Mouse (Mus musculus) liver, embryonic 12.5 days (tissue): ENCODE results near the gene Tgfb3. TPM values are rescaled to one million over a fixed set of nuclear protein-coding genes. Genes with fewer than 3 reads are reported as not detected.

Experiments used
- ATAC-seq: fragments of 200-750 bp; cut with Nextera tagmentation; 2 replicates; pipeline ENCODE4 v1.8.0; 2017; ENCODE audit warnings: moderate number of reproducible peaks, mild to moderate bottlenecking, moderate library complexity
- H3K27ac ChIP-seq: fragments of 300-500 bp; sonication (generic); 2 replicates; pipeline ENCODE4 v1.5.1; 2016; ENCODE audit warnings: mild to moderate bottlenecking
- H3K27me3 ChIP-seq: fragments of 300-500 bp; sonication (generic); replicated peaks from 2 replicates; pipeline ENCODE4 v1.6.1; 2016; ENCODE audit warnings: mild to moderate bottlenecking, moderate library complexity
- H3K36me3 ChIP-seq: fragments of 300-500 bp; sonication (generic); 2 replicates; pipeline ENCODE4 v1.6.1; 2016; ENCODE audit warnings: mild to moderate bottlenecking, moderate library complexity
- H3K4me1 ChIP-seq: fragments of 300-500 bp; sonication (generic); 2 replicates; pipeline ENCODE4 v1.6.1; 2016
- H3K4me2 ChIP-seq: fragments of 300-500 bp; sonication (generic); 2 replicates; pipeline ENCODE4 v1.6.1; 2016; ENCODE audit warnings: mild to moderate bottlenecking, moderate library complexity
- H3K4me3 ChIP-seq: fragments of 300-500 bp; sonication (generic); 2 replicates; pipeline ENCODE4 v1.5.1; 2016; ENCODE audit warnings: mild to moderate bottlenecking, moderate library complexity
- H3K9ac ChIP-seq: fragments of 300-500 bp; sonication (generic); 2 replicates; pipeline ENCODE4 v1.6.1; 2016; ENCODE audit warnings: mild to moderate bottlenecking, moderate library complexity
- H3K9me3 ChIP-seq: fragments of 300-500 bp; sonication (generic); replicated peaks from 2 replicates; pipeline ENCODE4 v1.6.1; 2016; ENCODE audit warnings: mild to moderate bottlenecking, moderate library complexity
- WGBS: fragments of 180-500 bp; shearing (Covaris S2); methylation state at CpG from one replicate; pipeline ENCODE4 v1.1.7; 2016; ENCODE audit not compliant: insufficient replicate concordance; 5-methylcytosine and 5-hydroxymethylcytosine counted together
- polyA plus RNA-seq: library from polyadenylated mRNA; unstranded; fragments of >200 nt; fragmentation: Nextera tagmentation; extraction: Ambion mirVana; gene quantifications from 2 replicates; pipeline ENCODE4 v1.2.1, GENCODE M21; 2016

Tgfb3 gene
- polyA plus RNA-seq, 1 experiment from 2014 or later = 6.1 TPM

DNA sequence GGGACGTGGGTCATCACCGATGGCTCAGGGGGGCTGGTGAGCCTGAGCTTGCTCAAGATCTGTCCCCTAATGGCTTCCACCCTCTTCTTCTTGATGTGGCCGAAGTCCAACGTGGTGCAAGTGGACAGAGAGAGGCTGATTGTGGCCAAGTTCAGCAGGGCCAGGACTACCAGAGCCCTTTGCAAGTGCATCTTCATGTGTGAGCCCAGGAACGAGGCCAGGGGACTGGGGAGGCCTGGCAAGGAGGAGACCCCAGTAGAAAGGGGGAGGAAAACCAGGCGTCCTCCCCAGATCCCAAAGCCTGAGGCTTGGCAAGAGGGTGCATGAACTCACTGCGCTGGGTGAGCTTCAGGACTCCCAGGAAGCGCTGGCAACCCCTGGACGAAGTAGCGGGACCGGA is 1.1 kb downstream of the Tgfb3 start:
- H3K27ac ChIP-seq = no peak overlapping the region
- H3K4me1 ChIP-seq = peaks cover under 1% of the 10 kb centered on the region; the same call in 1 of the 2 replicates
- H3K27me3 ChIP-seq = peaks cover 77% of the 10 kb centered on the region
- H3K4me3 ChIP-seq = peak overlapping the region; percentile 50
- H3K9me3 ChIP-seq = no peaks in the 10 kb centered on the region
- 39% methylated on average over 11 of the region's 11 CpGs for WGBS
- H3K4me2 ChIP-seq = peak overlapping the region; percentile 71
- H3K36me3 ChIP-seq = no peaks in the 10 kb centered on the region
- ATAC-seq = no peak
- H3K9ac ChIP-seq = no peak overlapping the region

DNA sequence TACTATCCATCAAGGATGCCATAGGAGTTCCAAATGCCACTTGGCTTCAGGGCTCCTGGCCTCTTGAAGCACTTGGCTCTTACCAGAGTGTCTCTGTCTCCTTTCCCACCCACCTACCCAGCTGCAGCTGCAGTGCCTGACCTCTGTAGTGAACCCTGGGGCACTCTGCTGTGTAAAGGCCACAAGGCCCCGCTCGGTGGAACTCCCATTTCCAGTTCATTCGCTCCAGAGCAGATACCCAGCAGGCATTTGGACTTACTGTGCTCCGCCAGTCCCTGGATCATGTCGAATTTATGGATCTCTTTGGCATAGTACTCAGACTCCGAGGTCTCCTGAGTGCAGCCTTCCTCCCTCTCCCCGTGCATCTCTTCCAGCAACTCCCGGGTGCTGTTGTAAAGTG is 1.5 kb downstream of the Tgfb3 start:
- H3K9ac ChIP-seq = no peak overlapping the region
- WGBS = 50% methylated on average over 8 of the region's 8 CpGs
- no peaks in the 10 kb centered on the region for H3K9me3 ChIP-seq
- no peak overlapping the region for H3K27ac ChIP-seq
- ATAC-seq = no peak
- H3K4me1 ChIP-seq = no peaks in the 10 kb centered on the region
- H3K27me3 ChIP-seq = peaks cover 73% of the 10 kb centered on the region
- H3K4me2 ChIP-seq = peak overlapping the region; percentile 71
- peak overlapping the region; percentile 50 for H3K4me3 ChIP-seq
- no peaks in the 10 kb centered on the region for H3K36me3 ChIP-seq

DNA sequence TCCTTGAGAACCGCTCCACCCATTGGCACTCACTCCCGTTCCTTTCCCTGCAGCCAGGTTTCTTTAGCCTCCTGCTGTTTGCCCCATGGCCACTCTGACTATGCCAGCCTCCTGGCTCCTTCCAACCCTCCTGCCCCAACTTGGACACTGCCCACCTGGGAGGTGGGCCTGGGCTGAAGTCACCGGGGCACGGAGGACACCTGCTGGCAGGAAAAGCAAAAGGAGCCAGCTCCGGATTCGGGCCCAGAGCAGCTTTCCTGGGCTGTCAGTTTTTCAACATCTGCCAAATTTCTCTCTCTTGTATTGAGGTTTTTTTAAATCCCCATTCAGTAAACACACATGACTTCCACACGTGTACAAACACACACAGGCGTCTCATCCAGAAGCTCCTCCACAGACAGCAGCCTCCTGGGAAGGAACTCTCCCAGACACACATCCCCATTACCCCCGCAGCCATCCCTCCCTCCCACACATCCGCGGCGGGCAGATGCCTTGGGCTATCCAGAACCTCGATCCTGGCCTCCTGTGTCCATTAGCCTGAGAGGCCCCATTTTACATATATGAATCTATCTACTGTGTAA is 2.4 kb downstream of the Tgfb3 start:
- no peak overlapping the region for H3K27ac ChIP-seq
- H3K9ac ChIP-seq = no peak overlapping the region; the same call in 1 of the 2 replicates
- peak overlapping the region; percentile 71 for H3K4me2 ChIP-seq
- no peaks in the 10 kb centered on the region for H3K4me1 ChIP-seq
- H3K9me3 ChIP-seq = no peaks in the 10 kb centered on the region
- no peak for ATAC-seq
- peak overlapping the region; percentile 50 for H3K4me3 ChIP-seq
- H3K27me3 ChIP-seq = peaks cover 64% of the 10 kb centered on the region
- no peaks in the 10 kb centered on the region for H3K36me3 ChIP-seq
- WGBS = 19% methylated on average over 13 of the region's 13 CpGs

DNA sequence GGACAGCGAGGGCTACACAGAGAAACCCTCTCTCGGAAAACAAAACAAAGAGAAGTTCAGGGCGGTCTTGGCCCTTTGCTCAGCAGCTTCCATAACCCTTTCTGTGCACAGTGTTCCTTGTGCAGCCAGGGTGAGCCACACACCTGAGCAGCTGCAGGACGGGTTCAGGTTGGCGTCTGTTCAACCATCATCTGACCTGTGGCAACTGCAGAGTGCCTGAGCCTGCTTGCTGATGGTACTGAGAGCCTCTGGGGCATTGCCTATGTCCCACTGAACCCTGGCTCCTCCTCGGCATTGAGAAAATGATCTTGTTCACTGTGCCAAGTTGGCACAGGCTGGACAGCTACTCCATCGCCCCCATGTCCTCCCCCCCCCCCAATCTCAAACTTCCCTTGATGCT is 3.5 kb downstream of the Tgfb3 start:
- H3K27ac ChIP-seq = no peak overlapping the region
- WGBS = 74% methylated on average over 7 of the region's 7 CpGs
- peaks cover 53% of the 10 kb centered on the region for H3K27me3 ChIP-seq
- no peak overlapping the region for H3K9ac ChIP-seq
- H3K4me1 ChIP-seq = no peaks in the 10 kb centered on the region
- H3K4me3 ChIP-seq = no peak overlapping the region
- no peaks in the 10 kb centered on the region for H3K9me3 ChIP-seq
- 0 out of 2 replicates have a peak overlapping the region, but pooled peaks have one; percentile 71 for H3K4me2 ChIP-seq
- no peaks in the 10 kb centered on the region for H3K36me3 ChIP-seq
- no peak for ATAC-seq

DNA sequence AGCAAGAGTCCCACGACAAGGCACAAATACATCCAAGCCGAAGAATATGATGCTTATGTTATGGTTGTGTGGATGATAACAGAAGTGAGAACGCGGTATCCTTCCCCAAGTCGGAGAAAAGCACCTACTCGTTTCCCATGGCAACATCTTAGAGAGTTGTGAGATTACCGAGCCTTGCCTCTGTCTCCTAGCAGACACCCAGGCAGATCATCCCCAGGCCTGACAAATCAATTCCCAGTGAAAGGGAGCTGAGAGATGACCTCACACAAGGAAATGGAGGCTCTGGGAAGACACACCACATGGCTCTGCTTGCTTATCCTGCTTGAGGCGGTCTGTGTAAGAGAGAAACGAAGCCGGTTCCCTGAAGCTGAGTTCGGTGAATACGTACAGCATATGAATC is 4.2 kb downstream of the Tgfb3 start:
- Histone ChIP-seq H3K27ac (no peak overlapping the region), H3K4me2 (no peak overlapping the region), H3K9me3 (no peaks in the 10 kb centered on the region), H3K4me3 (no peak overlapping the region), H3K27me3 (peaks cover 46% of the 10 kb centered on the region), H3K9ac (no peak overlapping the region), H3K4me1 (no peaks in the 10 kb centered on the region), H3K36me3 (no peaks in the 10 kb centered on the region)
- ATAC-seq = no peak
- 65% methylated on average over 12 of the region's 12 CpGs for WGBS

DNA sequence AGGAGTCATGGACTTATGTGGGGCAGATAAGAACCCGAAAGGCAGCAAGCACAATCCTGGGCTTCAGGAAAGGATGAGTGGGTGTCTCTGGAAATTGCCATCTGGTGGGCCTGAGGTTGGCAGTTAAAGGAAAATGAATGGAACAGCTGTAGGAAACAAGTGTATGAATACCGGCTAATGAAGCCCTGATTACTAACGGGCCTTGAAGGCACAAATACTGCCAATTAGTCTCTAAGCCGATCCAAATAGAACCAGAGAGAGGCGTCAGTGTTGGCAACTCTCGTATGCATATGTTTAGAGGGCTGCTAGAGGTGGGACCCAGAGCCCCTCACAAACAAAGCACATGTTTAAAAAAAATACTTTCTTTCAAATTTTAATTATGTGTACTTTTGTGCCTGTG is 7.4 kb downstream of the Tgfb3 start:
- Histone ChIP-seq H3K9me3 (no peaks in the 10 kb centered on the region), H3K36me3 (no peaks in the 10 kb centered on the region), H3K9ac (no peak overlapping the region), H3K27me3 (peaks cover 15% of the 10 kb centered on the region), H3K27ac (no peak overlapping the region), H3K4me3 (no peak overlapping the region), H3K4me2 (no peak overlapping the region), H3K4me1 (no peaks in the 10 kb centered on the region)
- WGBS = 77% methylated on average over 6 of the region's 6 CpGs
- ATAC-seq = no peak

DNA sequence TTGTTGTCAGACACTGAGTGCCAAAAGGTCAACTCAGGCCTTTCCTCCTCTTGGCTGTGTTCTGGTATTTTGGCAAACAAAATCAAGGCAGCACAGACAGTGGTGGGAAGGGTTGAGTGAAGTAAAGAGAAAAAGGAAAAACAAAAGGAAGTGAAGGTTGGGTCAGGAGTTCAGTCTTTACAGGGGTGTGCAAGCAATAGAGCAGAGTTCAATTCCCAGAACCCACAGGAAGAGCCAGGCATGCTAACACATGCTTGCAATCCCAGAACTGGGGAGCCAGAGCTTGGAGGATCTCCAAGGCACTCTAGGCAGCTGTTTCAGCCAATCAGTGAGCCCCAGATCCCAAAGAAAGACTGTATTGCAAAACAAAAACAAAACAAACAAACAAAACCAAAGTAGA is 14.0 kb downstream of the Tgfb3 start:
- no peak for ATAC-seq

DNA sequence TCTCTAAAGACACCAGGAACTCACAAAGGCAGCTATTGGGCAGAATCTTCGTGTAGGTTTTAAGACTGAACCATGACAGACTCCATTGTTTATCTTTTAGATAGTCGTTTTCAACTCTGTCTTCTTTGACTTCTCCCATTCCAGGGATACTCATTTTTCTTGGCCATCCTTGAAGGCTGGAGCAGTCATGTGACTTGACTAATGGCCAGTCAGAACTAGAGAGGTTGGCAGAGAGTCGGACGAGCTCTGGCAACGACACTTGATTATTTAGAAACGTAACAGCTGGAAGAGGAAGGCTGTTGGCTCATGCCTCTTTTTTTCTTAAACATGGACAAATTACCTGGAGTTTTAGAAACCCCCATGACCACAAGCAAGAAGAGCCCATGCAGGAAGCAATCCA is 19.5 kb downstream of the Tgfb3 start:
- ATAC-seq = no peak
- no peak overlapping the region for H3K9ac ChIP-seq

More for the DNA sequence above, 14.0 kb downstream of the Tgfb3 start:
- Histone ChIP-seq H3K27me3 (no peaks in the 10 kb centered on the region), H3K9ac (no peak overlapping the region), H3K4me2 (no peak overlapping the region), H3K4me1 (0 out of 2 replicates have a peak, but pooled peaks cover 3% of the 10 kb centered on the region), H3K36me3 (no peaks in the 10 kb centered on the region), H3K9me3 (no peaks in the 10 kb centered on the region), H3K27ac (no peak overlapping the region), H3K4me3 (no peak overlapping the region)

DNA sequence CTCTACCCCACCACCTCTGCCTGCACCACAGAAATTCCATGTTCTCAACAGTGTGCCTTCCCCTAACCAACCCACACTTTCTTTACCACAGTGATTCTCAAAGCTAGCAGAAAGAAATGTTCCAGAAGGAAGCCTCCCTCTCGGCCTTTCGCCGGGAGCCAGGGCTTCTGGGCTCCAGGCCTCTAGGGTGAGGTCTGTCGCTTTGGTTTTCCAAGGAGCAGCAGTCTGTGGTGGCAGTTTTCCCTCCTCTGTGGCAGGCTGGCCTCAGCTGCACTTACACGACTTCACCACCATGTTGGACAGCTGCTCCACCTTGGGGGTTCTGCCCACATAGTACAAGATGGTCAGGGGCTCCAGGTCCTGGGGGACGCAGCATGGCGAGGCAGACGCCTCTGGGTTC is 21.3 kb downstream of the Tgfb3 start:
- 0 out of 2 replicates have a peak, but pooled peaks cover 5% of the 10 kb centered on the region for H3K36me3 ChIP-seq
- WGBS = 74% methylated on average over 8 of the region's 8 CpGs
- no peak overlapping the region for H3K4me3 ChIP-seq
- no peak overlapping the region for H3K9ac ChIP-seq
- H3K27ac ChIP-seq = no peak overlapping the region
- H3K27me3 ChIP-seq = no peaks in the 10 kb centered on the region
- no peaks in the 10 kb centered on the region for H3K9me3 ChIP-seq
- 0 out of 2 replicates have a peak, but pooled peaks cover 3% of the 10 kb centered on the region for H3K4me1 ChIP-seq
- ATAC-seq = no peak
- no peak overlapping the region for H3K4me2 ChIP-seq

More for the DNA sequence above, 19.5 kb downstream of the Tgfb3 start:
- Histone ChIP-seq H3K9me3 (no peaks in the 10 kb centered on the region), H3K4me3 (no peak overlapping the region), H3K27me3 (no peaks in the 10 kb centered on the region), H3K4me2 (no peak overlapping the region), H3K4me1 (0 out of 2 replicates have a peak, but pooled peaks cover 3% of the 10 kb centered on the region), H3K27ac (no peak overlapping the region), H3K36me3 (0 out of 2 replicates have a peak, but pooled peaks cover 5% of the 10 kb centered on the region)
- WGBS = 74% methylated on average over 6 of the region's 6 CpGs

DNA sequence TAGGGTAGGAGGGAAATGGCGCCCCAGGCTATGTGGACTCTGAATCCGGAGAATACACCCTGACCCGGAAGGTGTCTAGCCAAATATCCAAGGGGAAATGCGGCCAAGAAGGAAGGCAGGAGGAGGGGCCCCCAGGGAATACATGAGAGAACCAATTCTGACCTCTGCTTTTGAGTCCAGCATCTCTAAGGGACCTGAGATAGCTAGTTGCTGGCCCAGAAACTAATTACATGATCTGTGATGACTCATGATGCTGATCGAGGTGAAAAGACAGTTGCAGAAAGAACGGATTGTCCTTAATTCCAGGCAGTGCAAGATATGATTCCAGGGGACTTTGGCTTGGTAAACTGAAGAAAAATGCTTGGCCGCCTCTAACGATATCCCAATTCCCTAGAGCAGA is 21.9 kb downstream of the Tgfb3 start:
- Histone ChIP-seq H3K36me3 (0 out of 2 replicates have a peak, but pooled peaks cover 5% of the 10 kb centered on the region), H3K9me3 (no peaks in the 10 kb centered on the region), H3K4me2 (no peak overlapping the region), H3K4me1 (0 out of 2 replicates have a peak, but pooled peaks cover 3% of the 10 kb centered on the region), H3K27me3 (no peaks in the 10 kb centered on the region), H3K4me3 (no peak overlapping the region), H3K27ac (no peak overlapping the region), H3K9ac (no peak overlapping the region)
- ATAC-seq = no peak
- 74% methylated on average over 8 of the region's 8 CpGs for WGBS

DNA sequence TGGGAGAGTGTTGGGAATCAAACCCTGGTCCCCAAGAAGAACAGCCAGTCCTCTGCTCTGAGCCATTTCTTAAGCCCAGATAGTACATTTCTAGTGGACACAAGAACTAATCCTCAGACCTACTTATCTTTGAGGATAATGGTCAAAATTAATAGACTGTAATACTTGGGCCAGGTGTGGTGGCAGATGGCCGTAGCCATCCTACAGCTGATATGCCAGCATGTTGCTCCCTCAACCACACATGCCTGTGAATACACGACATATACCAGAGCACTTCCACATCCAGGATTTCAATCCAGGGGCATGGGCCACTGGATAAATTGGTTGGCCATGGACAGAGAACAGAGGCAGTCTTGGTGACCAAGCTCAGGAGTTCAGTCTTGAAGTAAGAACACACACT is 23.5 kb downstream of the Tgfb3 start:
- H3K9ac ChIP-seq = no peak overlapping the region
- H3K36me3 ChIP-seq = 0 out of 2 replicates have a peak, but pooled peaks cover 5% of the 10 kb centered on the region
- H3K27ac ChIP-seq = no peak overlapping the region
- WGBS = 74% methylated on average over 2 of the region's 2 CpGs
- H3K4me1 ChIP-seq = peaks cover 12% of the 10 kb centered on the region; the same call in 1 of the 2 replicates
- H3K9me3 ChIP-seq = no peaks in the 10 kb centered on the region
- ATAC-seq = no peak
- H3K4me2 ChIP-seq = no peak overlapping the region
- no peak overlapping the region for H3K4me3 ChIP-seq
- no peaks in the 10 kb centered on the region for H3K27me3 ChIP-seq

DNA sequence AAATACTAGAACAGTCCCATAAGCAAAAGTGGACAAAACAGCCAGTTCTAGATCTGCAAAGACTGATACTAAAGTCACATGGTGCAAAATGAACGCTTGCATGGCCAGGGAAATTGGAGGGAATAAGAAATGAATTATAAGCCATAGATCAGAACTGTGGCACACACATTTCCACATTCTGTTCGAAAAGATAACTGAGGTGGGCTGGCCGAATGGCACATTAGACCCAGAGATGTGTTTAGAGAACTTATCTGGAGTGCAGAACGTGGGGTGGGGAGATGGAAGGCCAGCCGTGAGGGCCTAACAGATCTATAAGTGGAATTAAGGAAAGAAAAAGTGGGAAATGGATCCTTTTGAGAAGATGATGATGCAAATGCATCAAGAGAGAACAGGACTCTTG is 27.4 kb downstream of the Tgfb3 start:
- 0 out of 2 replicates have a peak, but pooled peaks cover 5% of the 10 kb centered on the region for H3K36me3 ChIP-seq
- no peak overlapping the region for H3K4me3 ChIP-seq
- ATAC-seq = 0 out of 2 replicates have a peak, but pooled peaks have one; percentile 57
- no peaks in the 10 kb centered on the region for H3K9me3 ChIP-seq
- H3K4me2 ChIP-seq = no peak overlapping the region
- H3K27me3 ChIP-seq = no peaks in the 10 kb centered on the region
- no peak overlapping the region for H3K27ac ChIP-seq
- peaks cover 12% of the 10 kb centered on the region; the same call in 1 of the 2 replicates for H3K4me1 ChIP-seq
- 44% methylated on average over 5 of the region's 5 CpGs for WGBS
- H3K9ac ChIP-seq = no peak overlapping the region

DNA sequence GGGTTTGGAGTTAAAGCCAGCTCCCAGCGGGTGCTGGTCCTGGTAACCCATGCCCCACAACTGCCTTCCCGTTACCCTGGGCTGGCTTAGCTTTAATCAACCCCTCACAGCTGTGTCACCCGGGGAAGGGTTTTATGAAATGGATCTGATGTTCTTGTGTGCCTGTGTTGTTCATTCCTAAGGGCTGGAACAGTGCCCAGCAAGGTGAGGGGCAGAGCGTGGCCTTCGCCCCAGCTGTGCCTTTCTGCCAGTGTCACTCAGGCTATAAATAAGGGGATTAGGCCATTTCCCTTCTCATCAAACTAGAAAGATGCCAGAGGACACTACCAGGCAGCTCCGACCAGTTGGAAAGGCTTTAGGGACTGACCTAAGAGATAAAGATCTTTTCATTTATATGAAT is 29.0 kb downstream of the Tgfb3 start:
- no peak overlapping the region for H3K27ac ChIP-seq
- H3K4me2 ChIP-seq = no peak overlapping the region
- 88% methylated on average over 6 of the region's 6 CpGs for WGBS
- peaks cover 12% of the 10 kb centered on the region; the same call in 1 of the 2 replicates for H3K4me1 ChIP-seq
- no peaks in the 10 kb centered on the region for H3K27me3 ChIP-seq
- H3K9me3 ChIP-seq = no peaks in the 10 kb centered on the region
- no peak for ATAC-seq
- no peaks in the 10 kb centered on the region for H3K36me3 ChIP-seq
- H3K4me3 ChIP-seq = no peak overlapping the region
- no peak overlapping the region for H3K9ac ChIP-seq
